Mouse (Mus musculus): Measurements from ENCODE around the gene a. TPM values are rescaled to one million over a fixed set of nuclear protein-coding genes. Genes with fewer than 3 reads are reported as not detected.

The a gene
- total and polyA plus RNA-seq, 2 experiments from 2014 or later = 0.85 TPM; not detected in 1

DNA sequence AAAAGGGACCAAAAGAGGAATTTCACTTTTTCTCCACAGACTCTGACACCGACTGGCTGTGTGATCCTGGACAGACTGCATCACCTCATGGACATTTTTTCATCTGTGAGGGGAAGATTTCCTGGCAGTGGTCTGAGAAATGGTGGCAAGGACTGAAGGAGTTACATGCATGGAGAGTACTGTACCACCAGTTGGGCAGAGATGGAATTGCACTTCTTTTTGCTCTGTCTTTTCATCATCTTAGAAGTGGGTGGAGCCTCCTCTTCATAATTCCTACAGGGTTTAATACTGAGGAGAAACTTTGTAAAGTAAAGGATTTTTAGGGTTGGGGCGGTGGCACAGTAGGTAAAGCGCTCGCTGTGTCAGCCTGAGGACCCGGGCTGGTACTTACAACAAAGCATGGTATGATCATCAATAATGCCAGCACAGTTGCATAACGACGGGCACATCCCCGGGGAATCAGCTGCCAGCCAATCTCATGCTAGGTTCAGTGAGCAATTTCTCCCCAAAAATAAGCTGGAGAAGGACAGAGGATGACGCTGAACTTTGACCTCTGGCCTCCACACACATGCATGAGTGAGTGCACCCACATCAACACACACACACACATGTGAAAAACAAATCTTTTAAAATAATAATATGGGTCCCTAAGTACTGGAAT, 307.6 kb downstream of the a start:
- Histone ChIP-seq H3K9ac (replicated peaks; ENCODE audit: low read length) (no peak overlapping the region), H3K9me3 (ENCODE audit: low read length) (no peaks in the 10 kb centered on the region), H3K27me3 (ENCODE audit: insufficient read depth, low read length) (no peaks in the 10 kb centered on the region), H3K4me3 (ENCODE audit: low read length) (no peak overlapping the region), H3K36me3 (ENCODE audit: insufficient read depth, low read length) (no peaks in the 10 kb centered on the region), H3K27ac (no peak overlapping the region), H3K4me1 (ENCODE audit: insufficient read depth, low read length) (no peaks in the 10 kb centered on the region), H3K4me2 (ENCODE audit: low read depth, low read length) (no peak overlapping the region)
- DNase-seq (ENCODE audit: low spot score) (peak; percentile 21), ATAC-seq (no peak)
- WGBS = 79% methylated on average over 9 of the region's 9 CpGs
- peak; percentile 51 for TF ChIP-seq CTCF (IDR thresholded peaks at IDR 0.05; ENCODE audit: low read depth)

DNA sequence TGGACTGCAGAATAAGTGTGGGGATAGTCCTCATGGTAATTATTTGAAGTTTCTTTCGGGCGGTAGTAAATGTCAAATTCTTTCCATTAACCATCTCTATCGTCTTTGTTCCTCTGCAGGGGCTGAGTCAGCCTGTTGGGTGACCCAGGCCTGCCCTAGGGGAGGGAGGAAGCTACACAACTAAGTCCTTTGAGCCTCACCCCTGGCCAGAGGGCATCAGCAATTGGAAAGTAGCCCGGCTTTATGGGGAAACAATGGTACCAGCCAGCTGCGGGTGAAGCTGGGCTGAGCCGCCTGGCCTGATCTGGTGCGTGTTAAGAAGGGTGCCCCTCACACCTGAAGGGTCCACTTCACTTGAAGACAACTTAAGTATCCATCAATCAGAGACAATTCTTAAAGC, 308.2 kb downstream of the a start:
- no peak overlapping the region for H3K9ac ChIP-seq (replicated peaks; ENCODE audit: low read length)
- H3K27me3 ChIP-seq (ENCODE audit: insufficient read depth, low read length) = no peaks in the 10 kb centered on the region
- no peaks in the 10 kb centered on the region for H3K4me1 ChIP-seq (ENCODE audit: insufficient read depth, low read length)
- no peak overlapping the region for H3K27ac ChIP-seq
- TF ChIP-seq CTCF (IDR thresholded peaks at IDR 0.05; ENCODE audit: low read depth) = no peak
- H3K4me2 ChIP-seq (ENCODE audit: low read depth, low read length) = no peak overlapping the region
- no peaks in the 10 kb centered on the region for H3K9me3 ChIP-seq (ENCODE audit: low read length)
- 67% methylated on average over 7 of the region's 7 CpGs for WGBS
- ATAC-seq (no peak), DNase-seq (ENCODE audit: low spot score) (no peak)
- no peak overlapping the region for H3K4me3 ChIP-seq (ENCODE audit: low read length)
- H3K36me3 ChIP-seq (ENCODE audit: insufficient read depth, low read length) = no peaks in the 10 kb centered on the region

DNA sequence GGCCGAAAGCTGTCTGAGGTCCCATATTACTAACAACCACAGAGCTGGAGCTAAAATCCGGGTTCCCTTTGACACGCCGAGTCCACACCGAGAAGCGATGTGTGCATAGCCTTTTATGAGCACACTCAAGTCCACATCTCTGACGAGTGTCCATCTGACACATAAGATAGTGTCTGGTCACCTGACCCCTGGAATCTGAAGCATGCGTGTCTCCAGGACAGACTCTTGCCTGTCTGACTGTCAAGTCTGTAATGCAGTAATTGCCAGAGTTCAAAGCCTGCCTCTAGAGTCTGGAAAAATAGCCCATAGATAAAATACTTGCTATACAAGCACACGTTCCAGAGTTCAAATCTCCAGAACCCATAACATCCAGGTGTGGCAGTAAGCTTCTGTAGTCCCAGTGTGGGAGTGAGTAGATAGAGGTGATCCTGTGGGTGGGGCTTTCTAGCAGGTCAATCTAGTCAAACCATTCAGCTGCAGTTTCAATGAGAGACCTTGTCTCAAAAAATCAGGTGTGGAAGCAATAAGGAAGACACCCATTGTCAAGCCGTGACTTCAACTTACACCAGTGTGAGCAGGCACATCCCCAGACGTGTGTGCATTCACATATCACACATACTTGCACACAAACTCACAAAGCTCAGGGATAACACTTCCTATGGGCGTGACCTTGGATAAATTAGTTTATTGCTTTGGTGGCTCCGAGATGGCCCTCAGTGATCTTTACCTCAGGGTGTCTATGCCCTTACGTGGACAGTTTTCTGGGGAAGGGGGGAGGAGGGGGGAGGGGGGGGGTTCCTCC, 309.0 kb downstream of the a start:
- Histone ChIP-seq H3K9me3 (ENCODE audit: low read length) (no peaks in the 10 kb centered on the region), H3K4me1 (ENCODE audit: insufficient read depth, low read length) (no peaks in the 10 kb centered on the region), H3K4me3 (ENCODE audit: low read length) (no peak overlapping the region), H3K27me3 (ENCODE audit: insufficient read depth, low read length) (no peaks in the 10 kb centered on the region), H3K36me3 (ENCODE audit: insufficient read depth, low read length) (no peaks in the 10 kb centered on the region), H3K9ac (replicated peaks; ENCODE audit: low read length) (no peak overlapping the region), H3K27ac (no peak overlapping the region), H3K4me2 (ENCODE audit: low read depth, low read length) (no peak overlapping the region)
- WGBS = 91% methylated on average over 14 of the region's 14 CpGs
- DNase-seq (ENCODE audit: low spot score) (no peak), ATAC-seq (no peak)
- TF ChIP-seq CTCF (IDR thresholded peaks at IDR 0.05; ENCODE audit: low read depth) = no peak

Other genes starting within 250 kb of the a start
- gene 1700003F12Rik, start 244.3 kb upstream of the a start, total RNA-seq (2014; rRNA removed) = 0.90 and 1.9 TPM in 2 replicates
- gene 1700003F12Rik, start 244.3 kb upstream of the a start, polyA plus RNA-seq (2015; fragmentation: Nextera tagmentation; extraction: Ambion mirVana) = 3.9 and 4.0 TPM in 2 replicates
- 0.52 TPM in 1 of 2 replicates, not detected in the other for gene Actl10, start 239.6 kb upstream of the a start, total RNA-seq (2014; rRNA removed)
- gene Actl10, start 239.6 kb upstream of the a start, polyA plus RNA-seq (2015; fragmentation: Nextera tagmentation; extraction: Ambion mirVana) = 0.23 TPM in 1 of 2 replicates, not detected in the other
- gene Necab3, start 232.5 kb upstream of the a start, total RNA-seq (2014; rRNA removed) = 35.1 and 52.2 TPM in 2 replicates
- gene Necab3, start 232.5 kb upstream of the a start, polyA plus RNA-seq (2015; fragmentation: Nextera tagmentation; extraction: Ambion mirVana) = 22.9 and 27.0 TPM in 2 replicates
- 6.3 and 6.7 TPM in 2 replicates for gene E2f1, start 221.5 kb upstream of the a start, total RNA-seq (2014; rRNA removed)
- gene E2f1, start 221.5 kb upstream of the a start, polyA plus RNA-seq (2015; fragmentation: Nextera tagmentation; extraction: Ambion mirVana) = 8.4 and 8.7 TPM in 2 replicates
- 24.8 and 31.1 TPM in 2 replicates for gene Pxmp4, start 187.7 kb upstream of the a start, total RNA-seq (2014; rRNA removed)
- 21.9 and 24.1 TPM in 2 replicates for gene Pxmp4, start 187.7 kb upstream of the a start, polyA plus RNA-seq (2015; fragmentation: Nextera tagmentation; extraction: Ambion mirVana)
- 7.0 and 8.5 TPM in 2 replicates for gene Zfp341, start 178.1 kb upstream of the a start, total RNA-seq (2014; rRNA removed)
- 1.5 and 1.6 TPM in 2 replicates for gene Zfp341, start 178.1 kb upstream of the a start, polyA plus RNA-seq (2015; fragmentation: Nextera tagmentation; extraction: Ambion mirVana)
- not detected in 2 replicates for gene 4930519P11Rik, start 178.0 kb upstream of the a start, total RNA-seq (2014; rRNA removed)
- gene 4930519P11Rik, start 178.0 kb upstream of the a start, polyA plus RNA-seq (2015; fragmentation: Nextera tagmentation; extraction: Ambion mirVana) = 0.54 TPM in 1 of 2 replicates, not detected in the other
- 113 and 151 TPM in 2 replicates for gene Chmp4b, start 139.7 kb upstream of the a start, total RNA-seq (2014; rRNA removed)
- 35.9 and 36.5 TPM in 2 replicates for gene Chmp4b, start 139.7 kb upstream of the a start, polyA plus RNA-seq (2015; fragmentation: Nextera tagmentation; extraction: Ambion mirVana)
- not detected in 2 replicates for gene Gm14214, start 21.4 kb upstream of the a start, total RNA-seq (2014; rRNA removed)
- gene Gm14214, start 21.4 kb upstream of the a start, polyA plus RNA-seq (2015; fragmentation: Nextera tagmentation; extraction: Ambion mirVana) = not detected in 2 replicates
- 180 and 199 TPM in 2 replicates for gene Raly, start 306 bp upstream of the a start, total RNA-seq (2014; rRNA removed)
- gene Raly, start 306 bp upstream of the a start, polyA plus RNA-seq (2015; fragmentation: Nextera tagmentation; extraction: Ambion mirVana) = 22.4 and 25.5 TPM in 2 replicates
- 30.4 and 32.6 TPM in 2 replicates for gene Eif2s2, start 101.5 kb downstream of the a start, total RNA-seq (2014; rRNA removed)
- gene Eif2s2, start 101.5 kb downstream of the a start, polyA plus RNA-seq (2015; fragmentation: Nextera tagmentation; extraction: Ambion mirVana) = 92.9 and 106 TPM in 2 replicates
- gene Gm14226, start 226.9 kb downstream of the a start, total RNA-seq (2014; rRNA removed) = 0.58 TPM in 1 of 2 replicates, not detected in the other
- gene Gm14226, start 226.9 kb downstream of the a start, polyA plus RNA-seq (2015; fragmentation: Nextera tagmentation; extraction: Ambion mirVana) = 0.08 and 0.14 TPM in 2 replicates

Data from hindbrain, postnatal 0 days (tissue).